Mouse (Mus musculus) liver, adult 2 months (tissue): ENCODE data around the gene Man1c1. TPM values are rescaled to one million over a fixed set of nuclear protein-coding genes. Genes with fewer than 3 reads are reported as not detected.

Experiments
- DNase-seq: peaks from one replicate; pipeline ENCODE4 v3.0.0-alpha.2; 2011; ENCODE audit warnings: low read depth, low spot score; ENCODE audit errors: extremely low read depth
- H3K27ac ChIP-seq: fragments of 200-500 bp; replicated peaks from 2 replicates; pipeline ENCODE4 v1.5.1; 2012; ENCODE audit warnings: low read depth, mild to moderate bottlenecking, control low read depth, inconsistent platforms, low read length; ENCODE audit not compliant: insufficient read depth
- H3K27me3 ChIP-seq: fragments of 200-500 bp; 2 replicates; pipeline ENCODE4 v1.6.1; 2012; ENCODE audit warnings: mild to moderate bottlenecking, moderate library complexity, low read length, inconsistent platforms; ENCODE audit not compliant: control insufficient read depth, insufficient read depth
- H3K36me3 ChIP-seq: fragments of 200-500 bp; 2 replicates; pipeline ENCODE4 v1.6.1; 2012; ENCODE audit warnings: low read length, inconsistent platforms; ENCODE audit not compliant: control insufficient read depth, insufficient read depth
- H3K4me1 ChIP-seq: fragments of 200-500 bp; 2 replicates; pipeline ENCODE4 v1.6.1; 2011; ENCODE audit warnings: low read length; ENCODE audit not compliant: control insufficient read depth, insufficient read depth
- H3K4me3 ChIP-seq: fragments of 200-500 bp; 2 replicates; pipeline ENCODE4 v1.5.1; 2011; ENCODE audit warnings: low read depth, mild to moderate bottlenecking, control low read depth, low read length, moderate library complexity; ENCODE audit not compliant: insufficient read depth
- H3K79me2 ChIP-seq: fragments of 200-500 bp; 2 replicates; pipeline ENCODE4 v1.6.1; 2012; ENCODE audit warnings: inconsistent platforms, mild to moderate bottlenecking, low read length, moderate library complexity; ENCODE audit not compliant: control insufficient read depth, insufficient read depth
- H3K9ac ChIP-seq: fragments of 200-500 bp; 2 replicates; pipeline ENCODE4 v1.6.1; 2012; ENCODE audit warnings: low read depth, mild to moderate bottlenecking, control low read depth, inconsistent platforms, low read length
- CTCF ChIP-seq: fragments of 200-500 bp; IDR thresholded peaks from 2 replicates; pipeline ENCODE4 v1.5.1; 2011; ENCODE audit warnings: low read depth, low read length, control low read depth
- POLR2A ChIP-seq: fragments of 200-500 bp; IDR thresholded peaks from 2 replicates; pipeline ENCODE4 v1.6.1; 2011; ENCODE audit warnings: low read length, control low read depth; ENCODE audit not compliant: insufficient read depth; ENCODE audit errors: extremely low read depth
- WGBS: fragments of 180-500 bp; shearing (Covaris S2); methylation state at CpG from one replicate; pipeline ENCODE4 v1.1.7; 2018; 5-methylcytosine and 5-hydroxymethylcytosine counted together
- polyA plus RNA-seq: library from polyadenylated mRNA; depleted of rRNA; stranded (reverse); fragments of >200 nt; gene quantifications from 2 replicates; pipeline ENCODE4 v1.2.3, GENCODE M21; 2012
- total RNA-seq: library from RNA; depleted of rRNA; stranded (reverse); fragments of >200 nt; gene quantifications from 2 replicates; pipeline ENCODE4 v1.2.3, GENCODE M21; 2014

The Man1c1 gene
- total and polyA plus RNA-seq, 2 experiments = 1.1 TPM

DNA sequence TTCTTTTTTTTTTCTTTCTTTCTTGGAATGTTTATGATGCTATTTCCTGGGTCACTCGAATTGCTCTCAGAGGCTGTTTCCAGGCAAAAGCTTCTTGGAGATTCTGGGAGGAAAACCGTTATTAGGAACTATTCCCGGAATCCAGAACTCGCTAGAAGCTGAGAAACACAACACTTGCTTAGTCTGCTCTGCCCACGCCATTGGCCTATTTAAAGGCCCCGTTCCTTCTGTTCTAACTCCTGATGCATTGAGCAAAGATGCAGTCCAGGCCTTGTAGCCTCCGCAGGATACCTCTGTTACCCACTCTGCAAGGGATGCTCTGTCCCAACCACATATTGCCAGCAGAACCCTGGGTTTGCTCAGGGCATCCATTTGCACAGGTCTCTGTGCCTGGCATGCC, 103.3 kb downstream of the Man1c1 start:
- H3K27ac ChIP-seq = peak overlapping the region; percentile 25
- H3K27me3 ChIP-seq = no peaks in the 10 kb centered on the region
- no peak overlapping the region for H3K9ac ChIP-seq
- peak; percentile 31 for DNase-seq
- no peak overlapping the region for H3K4me3 ChIP-seq
- 77% methylated on average over 7 of the region's 7 CpGs for WGBS
- TF ChIP-seq CTCF (no peak), POLR2A (no peak)
- H3K36me3 ChIP-seq = no peaks in the 10 kb centered on the region
- no peaks in the 10 kb centered on the region for H3K79me2 ChIP-seq
- H3K4me1 ChIP-seq = peaks cover 2% of the 10 kb centered on the region; the same call in 1 of the 2 replicates

DNA sequence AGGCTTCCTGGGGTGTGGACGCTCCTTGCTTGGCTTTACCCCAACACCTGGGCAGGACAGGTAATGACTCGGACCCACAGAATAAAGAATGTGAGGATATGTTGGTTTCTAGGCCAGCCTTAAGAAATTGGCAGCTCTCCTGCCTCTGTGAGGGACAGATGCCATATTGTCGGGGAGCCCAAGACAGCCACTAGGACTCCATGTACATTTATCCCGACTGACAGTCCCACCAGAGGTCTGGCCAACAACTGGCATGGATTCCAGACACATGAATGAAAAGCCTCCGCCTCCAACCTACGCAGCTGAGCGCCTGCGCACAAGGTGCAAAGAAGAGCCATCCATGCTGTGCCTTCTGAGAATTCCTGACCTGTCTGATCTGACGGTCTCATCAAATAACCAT, 104.0 kb downstream of the Man1c1 start:
- H3K79me2 ChIP-seq = no peaks in the 10 kb centered on the region
- H3K27ac ChIP-seq = no peak overlapping the region
- peaks cover 2% of the 10 kb centered on the region; the same call in 1 of the 2 replicates for H3K4me1 ChIP-seq
- no peak overlapping the region for H3K9ac ChIP-seq
- no peaks in the 10 kb centered on the region for H3K36me3 ChIP-seq
- 94% methylated on average over 9 of the region's 9 CpGs for WGBS
- H3K4me3 ChIP-seq = no peak overlapping the region
- TF ChIP-seq CTCF (no peak), POLR2A (no peak)
- H3K27me3 ChIP-seq = no peaks in the 10 kb centered on the region
- DNase-seq = no peak

DNA sequence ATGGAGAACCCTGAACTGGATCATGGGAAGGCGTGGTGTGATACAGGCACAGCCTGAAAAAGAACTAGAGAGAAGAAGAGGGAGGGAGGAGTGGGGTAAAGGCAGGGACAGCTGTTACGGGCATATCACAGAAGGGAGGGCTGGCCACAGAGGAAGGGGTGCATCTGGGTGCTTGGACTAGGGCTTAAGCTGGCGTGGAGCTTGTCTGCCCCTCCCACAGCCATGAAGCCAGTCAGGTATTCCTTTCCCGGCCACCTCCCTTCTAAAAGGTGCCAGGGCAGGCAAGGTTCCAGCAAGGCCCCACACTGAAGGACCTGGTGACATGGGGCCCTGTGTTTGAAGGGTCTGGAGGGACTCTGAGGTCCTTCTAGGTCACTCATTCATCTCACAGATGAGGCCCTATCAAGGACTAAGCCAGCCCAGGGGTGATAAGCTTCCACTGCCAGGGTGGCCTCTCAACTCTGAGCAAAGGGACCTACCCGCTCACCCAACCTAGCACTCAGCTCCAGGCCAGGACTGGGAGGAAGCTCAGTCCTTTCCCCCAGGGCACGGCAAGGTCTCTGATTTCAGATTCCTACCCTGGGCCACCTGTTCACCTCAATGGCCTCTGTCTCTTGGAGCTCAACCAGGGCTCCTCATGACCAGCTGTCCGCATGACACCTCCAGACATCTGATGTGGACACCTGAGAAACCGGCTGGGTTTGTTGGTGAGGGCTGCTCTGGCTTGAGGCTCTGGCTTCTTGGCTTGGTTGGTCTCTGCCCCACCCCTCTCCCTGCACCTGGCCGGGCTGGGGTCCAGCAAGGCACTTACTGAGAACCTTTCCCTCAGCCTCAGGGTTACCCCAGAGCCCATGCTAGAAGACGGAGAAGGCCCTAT, 107.0 kb downstream of the Man1c1 start:
- WGBS = 94% methylated on average over 10 of the region's 10 CpGs
- no peak for DNase-seq
- TF ChIP-seq CTCF (no peak), POLR2A (no peak)
- no peaks in the 10 kb centered on the region for H3K36me3 ChIP-seq
- H3K27me3 ChIP-seq = no peaks in the 10 kb centered on the region
- no peak overlapping the region for H3K27ac ChIP-seq
- H3K9ac ChIP-seq = no peak overlapping the region
- H3K4me1 ChIP-seq = peaks cover 2% of the 10 kb centered on the region; the same call in 1 of the 2 replicates
- no peak overlapping the region for H3K4me3 ChIP-seq
- no peaks in the 10 kb centered on the region for H3K79me2 ChIP-seq

DNA sequence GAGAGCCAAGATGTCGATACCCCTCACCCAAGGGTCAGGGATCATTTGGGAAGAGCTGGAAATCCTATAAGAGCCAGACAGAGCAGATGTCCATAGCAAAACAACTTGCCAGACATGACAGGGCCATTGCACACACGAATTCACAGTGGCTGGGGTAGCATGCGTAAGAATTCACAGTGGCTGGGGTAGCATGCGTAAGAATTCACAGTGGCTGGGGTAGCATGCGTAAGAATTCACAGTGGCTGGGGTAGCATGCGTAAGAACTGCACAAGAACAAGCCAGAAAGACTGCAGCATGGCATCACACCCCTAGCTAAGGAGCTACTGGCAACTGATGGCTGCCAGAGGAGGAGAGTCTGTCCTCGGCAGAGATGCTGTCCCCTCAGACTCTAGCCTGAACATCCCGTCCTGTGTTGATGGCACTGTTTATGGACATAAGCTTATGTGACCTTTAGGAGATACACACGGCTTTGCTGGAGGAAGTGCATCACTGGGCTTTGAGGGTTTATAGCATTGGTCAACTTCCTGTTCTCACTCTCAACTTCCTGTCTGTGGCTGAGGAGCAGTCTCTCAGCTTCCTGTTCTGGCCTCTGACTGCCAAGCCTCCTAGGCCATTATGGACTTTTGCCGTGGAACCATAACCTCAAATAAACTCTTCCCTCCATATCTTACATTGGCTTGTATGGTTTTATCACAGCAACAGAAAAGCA, 109.2 kb downstream of the Man1c1 start:
- H3K27ac ChIP-seq = no peak overlapping the region

DNA sequence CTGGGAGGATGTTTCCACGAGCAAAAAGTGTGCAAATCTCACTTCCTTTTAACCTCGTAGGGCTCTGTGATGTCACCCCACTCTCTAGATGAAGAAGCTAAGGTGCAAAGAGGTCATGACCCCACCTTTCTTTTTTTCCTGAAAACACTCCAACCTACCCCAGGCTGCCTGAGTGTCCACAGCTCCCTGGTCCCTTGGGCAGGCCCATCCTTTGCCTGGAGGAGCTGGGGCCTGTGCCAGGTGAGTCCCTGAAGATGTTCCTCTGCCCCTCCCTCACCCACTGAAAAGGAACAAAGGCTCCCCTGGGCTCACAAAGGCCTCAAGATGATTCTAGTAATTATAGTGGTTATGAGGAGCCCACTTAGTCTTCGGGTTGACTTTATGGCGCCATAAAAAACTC, 111.6 kb downstream of the Man1c1 start:
- Histone ChIP-seq H3K9ac (no peak overlapping the region), H3K27me3 (no peaks in the 10 kb centered on the region), H3K36me3 (no peaks in the 10 kb centered on the region), H3K79me2 (no peaks in the 10 kb centered on the region), H3K27ac (no peak overlapping the region), H3K4me1 (peaks cover 2% of the 10 kb centered on the region), H3K4me3 (no peak overlapping the region)
- no peak for DNase-seq
- WGBS = 85% methylated on average over 4 of the region's 4 CpGs
- TF ChIP-seq POLR2A = no peak
- no peak for TF ChIP-seq CTCF

More for the DNA sequence above, 109.2 kb downstream of the Man1c1 start:
- DNase-seq = peak; percentile 33
- no peaks in the 10 kb centered on the region for H3K27me3 ChIP-seq
- TF ChIP-seq POLR2A = no peak
- no peak for TF ChIP-seq CTCF
- no peaks in the 10 kb centered on the region; the same call in 1 of the 2 replicates for H3K4me1 ChIP-seq
- H3K4me3 ChIP-seq = no peak overlapping the region
- no peak overlapping the region for H3K9ac ChIP-seq
- no peaks in the 10 kb centered on the region for H3K79me2 ChIP-seq
- 86% methylated on average over 10 of the region's 10 CpGs for WGBS
- no peaks in the 10 kb centered on the region for H3K36me3 ChIP-seq
